Mouse (Mus musculus) heart, adult 9 months (tissue): ENCODE results near the gene Zfpl1.
A peak's percentile ranks its signal among the peaks of the same experiment; 100 is the strongest.
"Not testable (repeated sequence)": the region's sequence is repeated elsewhere in the genome, so short reads cannot be mapped to it uniquely, and the experiment has no call there.

Source experiments
- DNase-seq, 2 experiments: peaks; one replicate each; pipeline ENCODE4 v3.0.0; 2022; ENCODE audit warnings: low spot score in 2 of 2

Zfpl1 gene

GRCm38 (mm10) chr19:6084478-6085248 is at the start of gene Zfpl1, which contains the start of gene Cdca5:
Zfpl1 (minus strand) TSS chr19:6084956.
Cdca5 (plus strand) TSS chr19:6084983.
- DNase-seq, result peak; percentile 94 to 96

- not testable (repeated sequence) for DNase-seq
Observed at GRCm38 (mm10) chr19:6133197-6133596, 48.4 kb upstream of the Zfpl1 start.

- DNase-seq, result no peak
Observed at GRCm38 (mm10) chr19:6132171-6132827, 47.5 kb upstream of the Zfpl1 start.

- DNase-seq, result not testable (repeated sequence)
Observed at GRCm38 (mm10) chr19:6130414-6131128, 45.8 kb upstream of the Zfpl1 start.

DNA sequence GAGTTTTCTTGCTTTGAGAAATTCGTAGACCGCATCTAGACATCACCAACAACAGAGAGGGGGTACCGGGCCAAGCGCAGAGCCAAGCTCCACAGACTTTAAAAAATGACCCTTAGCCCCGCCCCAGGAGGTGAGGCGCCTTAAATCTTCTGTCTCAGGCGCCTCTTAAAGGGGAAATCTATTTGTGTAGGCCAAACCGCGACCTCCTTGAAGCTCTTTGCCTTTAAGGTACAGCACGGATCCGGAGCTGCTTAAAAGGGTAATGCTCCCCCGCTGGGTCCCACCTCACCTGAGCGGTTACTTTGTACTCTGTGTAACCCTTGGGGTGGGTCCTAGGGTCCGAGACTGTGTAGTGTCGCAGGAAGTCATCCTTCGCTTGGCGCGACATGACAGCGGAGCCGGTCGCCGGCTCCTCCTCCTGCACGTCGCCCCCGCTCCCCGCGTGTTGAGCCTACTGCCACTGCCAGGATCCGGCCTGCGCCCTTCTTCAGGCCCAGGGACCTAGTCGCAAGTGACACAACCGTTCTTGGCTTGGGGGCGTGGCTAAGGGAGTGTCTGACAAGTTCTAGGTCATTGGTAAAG is 43.1 kb upstream of the Zfpl1 start, which contains the start of gene Snx15:
Snx15 (minus strand) TSS at position 545 of the 582 bp plus-strand sequence.
- DNase-seq, result peak; percentile 94 to 97

GRCm38 (mm10) chr19:6126789-6127580 is 42.2 kb upstream of the Zfpl1 start:
- DNase-seq, result no peak

DNA sequence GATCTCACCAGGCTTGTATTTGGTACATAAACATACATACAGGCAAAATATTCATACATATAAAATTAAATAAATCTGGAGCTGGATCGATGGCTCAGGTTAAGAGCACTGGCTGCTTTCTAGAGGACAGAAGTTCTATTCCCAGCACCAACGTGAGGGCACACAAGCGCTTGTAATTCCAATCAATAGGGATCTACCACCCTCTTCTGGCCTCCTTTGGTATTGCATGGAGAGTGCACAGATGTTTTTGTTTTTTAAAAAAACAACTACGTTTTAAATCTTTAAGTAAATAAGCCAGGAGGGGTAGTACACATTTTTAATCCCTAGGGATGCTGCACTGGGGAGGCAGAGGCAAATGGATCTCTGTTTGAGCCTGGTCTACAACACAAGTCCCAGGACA is 41.5 kb upstream of the Zfpl1 start:
- peak in 1 of 2 experiments; percentile 47 for DNase-seq

DNA sequence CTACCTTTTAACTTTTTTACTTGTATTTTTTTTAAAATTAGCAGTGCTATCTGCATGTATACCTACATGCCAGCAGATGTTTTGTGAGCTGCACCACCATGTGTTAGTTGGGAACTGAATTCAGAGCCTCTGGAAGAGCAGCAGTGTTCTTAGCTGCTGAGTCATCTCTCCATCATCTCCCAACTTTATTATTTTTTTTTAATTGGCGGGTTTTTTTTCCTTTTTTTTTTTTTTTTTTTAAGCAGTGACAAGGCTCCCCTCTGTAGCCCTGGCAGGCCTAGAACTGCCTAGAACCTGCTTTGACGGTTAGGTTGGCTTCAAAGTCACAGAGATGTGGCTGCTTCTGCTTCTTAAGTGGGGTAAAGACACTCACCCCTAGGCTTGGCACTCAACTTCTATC is 40.1 kb upstream of the Zfpl1 start:
- no peak for DNase-seq

GRCm38 (mm10) chr19:6123330-6123729 is 38.6 kb upstream of the Zfpl1 start:
- DNase-seq, result no peak

- no peak for DNase-seq
Observed at GRCm38 (mm10) chr19:6121761-6122160, 37.0 kb upstream of the Zfpl1 start.

- DNase-seq, result no peak
Observed at GRCm38 (mm10) chr19:6118677-6119185, 34.0 kb upstream of the Zfpl1 start.

- DNase-seq, result peak; percentile 88 to 89
Observed at GRCm38 (mm10) chr19:6117986-6118676, 33.4 kb upstream of the Zfpl1 start, which contains the start of gene Sac3d1. Sac3d1 (minus strand) TSS chr19:6118650.

- no peak for DNase-seq
Observed at GRCm38 (mm10) chr19:6117346-6117985, 32.7 kb upstream of the Zfpl1 start.

DNA sequence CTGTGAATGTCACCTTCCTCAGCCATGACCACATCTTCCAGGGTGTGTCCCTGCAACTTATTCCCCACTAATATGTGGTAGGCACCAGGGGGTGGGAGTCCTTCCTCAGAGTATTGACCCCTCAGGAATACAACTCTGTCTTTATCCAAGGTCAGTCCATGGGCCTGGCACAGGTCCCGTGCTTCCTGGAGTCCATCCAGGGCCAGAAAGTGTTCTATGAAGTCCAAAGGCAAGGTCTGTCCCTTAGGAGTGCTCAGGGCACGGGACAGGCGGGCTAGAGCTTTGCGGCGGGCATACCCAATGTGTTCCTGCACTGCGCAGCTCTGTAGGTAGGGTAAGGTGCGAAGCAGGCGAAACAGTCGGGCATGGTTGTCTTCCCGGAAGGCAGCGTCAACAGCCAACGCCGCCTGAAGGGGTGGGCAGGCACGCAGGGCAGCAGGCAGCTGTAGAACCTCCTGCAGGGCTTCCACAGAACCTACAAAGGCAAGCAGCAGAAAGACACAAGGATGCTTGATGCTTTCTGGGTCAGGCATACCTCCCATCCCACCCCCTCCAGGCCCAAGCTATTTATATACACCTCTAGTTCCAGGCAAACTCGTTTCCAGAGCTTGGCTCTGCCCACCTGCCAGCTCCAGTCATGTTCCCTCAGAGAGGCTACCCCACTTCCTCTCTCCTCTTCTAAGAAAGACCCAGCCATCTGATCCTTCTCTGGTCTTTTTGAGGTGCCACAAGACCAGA is 31.5 kb upstream of the Zfpl1 start:
- DNase-seq, result peak in 1 of 2 experiments; percentile 15

- no peak for DNase-seq
Observed at GRCm38 (mm10) chr19:6113116-6113515, 28.4 kb upstream of the Zfpl1 start.

DNA sequence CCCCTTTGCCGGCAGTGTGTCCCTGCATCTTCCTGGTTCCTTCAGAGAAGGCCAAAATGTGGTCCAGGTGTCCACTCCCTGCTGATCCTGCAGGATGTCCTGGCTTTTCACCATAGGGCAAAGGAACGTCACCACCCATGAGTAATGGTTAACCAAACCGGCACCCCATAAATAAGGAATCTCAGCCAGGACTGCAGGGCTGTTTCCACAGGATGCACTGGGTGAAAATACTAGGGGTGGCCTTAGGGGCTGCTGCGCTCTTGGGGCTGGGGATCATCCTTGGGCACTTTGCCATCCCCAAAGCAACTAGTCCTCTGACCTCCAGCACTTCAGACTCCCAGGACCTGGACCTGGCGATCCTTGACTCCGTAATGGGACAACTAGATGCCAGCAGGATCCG is 20.8 kb upstream of the Zfpl1 start, which contains the start of gene Naaladl1:
Naaladl1 (plus strand) TSS at position 197 of the 400 bp plus-strand sequence.
- no peak for DNase-seq

DNA sequence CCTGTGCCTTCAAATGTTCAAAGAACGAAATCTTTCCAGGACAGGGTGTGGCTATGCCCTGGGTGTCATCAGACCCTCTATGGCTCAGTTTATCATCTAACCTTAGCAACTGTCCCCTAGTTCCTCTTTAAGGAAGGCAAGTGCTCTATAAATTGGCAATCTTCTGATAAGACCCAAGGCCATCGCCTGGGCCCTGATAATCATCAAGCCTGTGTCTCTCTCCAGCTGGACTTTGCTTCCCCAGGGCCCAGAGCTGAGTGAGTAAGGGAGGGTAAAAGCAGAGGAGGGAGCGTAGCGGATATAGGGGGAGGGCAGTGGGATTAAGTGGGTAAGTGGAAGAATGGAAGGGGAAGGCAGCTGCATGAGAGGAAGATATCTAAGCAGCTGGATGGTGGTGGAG is 19.7 kb upstream of the Zfpl1 start:
- no peak for DNase-seq

GRCm38 (mm10) chr19:6102169-6102853 is 17.6 kb upstream of the Zfpl1 start:
- DNase-seq, result no peak
